Mouse (Mus musculus) naive thymus-derived CD4-positive, alpha-beta T cell, adult 2 months (primary cell): Measurements from ENCODE around the gene Gm21789.
"Not testable (repeated sequence)": the region's sequence is repeated elsewhere in the genome, so short reads cannot be mapped to it uniquely, and the experiment has no call there.

Source experiments
- DNase-seq: peaks from one replicate; pipeline ENCODE4 v3.0.0-alpha.2; 2011; ENCODE audit warnings: low read depth

Gene Gm21789

GRCm38 (mm10) chrX:32941468-32941867 is at the start of gene Gm21789:
Gm21789 (plus strand) TSS chrX:32941768.
- not testable (repeated sequence) for DNase-seq

GRCm38 (mm10) chrX:32894325-32894724 is 47.2 kb upstream of the Gm21789 start, which contains the start of gene Btbd35f30:
Btbd35f30 (plus strand) TSS chrX:32894625.
- DNase-seq = not testable (repeated sequence)

GRCm38 (mm10) chrX:32973597-32973996 is 32.0 kb downstream of the Gm21789 start, which contains the start of gene Btbd35f5:
Btbd35f5 (plus strand) TSS chrX:32973897.
- DNase-seq = not testable (repeated sequence)
